Mouse (Mus musculus) heart, adult 8-10 months (tissue): Measurements from ENCODE around the gene Tmem178b. TPM values are rescaled to one million over a fixed set of nuclear protein-coding genes. Genes with fewer than 3 reads are reported as not detected.

Source experiments
- DNase-seq: peaks from one replicate; pipeline ENCODE4 v3.0.0; 2022; ENCODE audit warnings: low spot score
- total RNA-seq, 4 experiments: library from RNA; stranded (reverse); gene quantifications; 2 replicates each; pipeline ENCODE4 v1.2.4; 2022

The Tmem178b gene
- 1 to 10 TPM in 3 of 4 experiments, under 1 TPM in 1; 0.69 to 1.6 (median 1.1) TPM for total RNA-seq

- DNase-seq, result no peak
These were observed at the start of gene Tmem178b for GRCm38 (mm10) chr6:39872901-39873591. TSS of gene Tmem178b (plus strand) at chr6:39873271.

DNA sequence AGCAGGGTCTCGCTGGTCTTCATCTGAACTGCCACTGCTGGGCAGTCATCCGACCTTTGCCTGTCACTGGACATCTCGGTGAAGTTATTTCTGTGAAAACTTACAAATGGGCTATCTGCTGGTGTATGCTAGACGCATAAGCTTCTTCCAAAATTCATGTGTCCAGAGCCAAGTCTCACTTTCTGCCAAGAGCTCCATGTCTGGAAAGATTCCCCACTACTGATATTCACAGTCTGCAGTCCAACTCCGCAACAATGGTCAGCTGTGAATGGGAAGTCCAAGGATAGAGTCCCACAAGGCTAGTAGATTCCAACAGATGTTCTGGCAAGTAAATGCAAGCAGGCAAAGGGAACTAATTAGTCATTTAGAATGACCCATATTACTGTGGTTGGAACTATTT is 44.3 kb upstream of the Tmem178b start:
- peak; percentile 45 for DNase-seq

DNA sequence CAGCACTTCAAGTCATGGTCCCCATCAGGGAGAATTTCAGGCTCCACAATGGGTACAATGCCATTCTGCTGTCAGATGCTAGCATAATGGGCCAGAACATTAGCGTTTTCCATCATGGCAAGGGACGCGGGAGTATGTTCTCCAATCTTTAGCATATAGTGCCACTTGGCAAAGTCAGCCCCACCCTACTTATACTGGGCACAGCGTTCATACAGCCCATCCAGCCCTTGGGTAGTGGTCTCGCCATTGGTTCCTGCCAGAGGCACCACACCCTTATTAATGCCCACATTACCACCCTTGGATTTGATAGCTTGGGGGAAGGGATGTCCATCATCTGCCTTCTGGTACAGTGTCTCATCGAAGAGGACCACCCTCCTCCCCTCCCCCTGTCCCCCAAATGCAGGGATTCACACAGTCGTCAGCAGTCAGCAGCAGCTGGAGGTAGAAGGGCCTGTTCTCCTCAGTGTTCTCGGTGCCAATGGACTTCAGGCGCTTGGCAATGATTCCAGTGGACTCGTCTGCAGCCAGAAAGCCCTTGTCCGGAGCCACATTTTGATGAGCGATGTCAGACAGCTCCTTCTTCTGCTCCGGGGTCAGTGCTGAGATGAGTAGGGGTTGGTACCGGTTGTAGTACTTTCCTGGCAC is 29.3 kb upstream of the Tmem178b start:
- no peak for DNase-seq

GRCm38 (mm10) chr6:39847538-39847937 is 25.5 kb upstream of the Tmem178b start:
- DNase-seq, result no peak

GRCm38 (mm10) chr6:39848766-39849165 is 24.3 kb upstream of the Tmem178b start:
- DNase-seq, result no peak

- DNase-seq, result no peak
These were observed 23.4 kb upstream of the Tmem178b start for GRCm38 (mm10) chr6:39849667-39850066.

DNA sequence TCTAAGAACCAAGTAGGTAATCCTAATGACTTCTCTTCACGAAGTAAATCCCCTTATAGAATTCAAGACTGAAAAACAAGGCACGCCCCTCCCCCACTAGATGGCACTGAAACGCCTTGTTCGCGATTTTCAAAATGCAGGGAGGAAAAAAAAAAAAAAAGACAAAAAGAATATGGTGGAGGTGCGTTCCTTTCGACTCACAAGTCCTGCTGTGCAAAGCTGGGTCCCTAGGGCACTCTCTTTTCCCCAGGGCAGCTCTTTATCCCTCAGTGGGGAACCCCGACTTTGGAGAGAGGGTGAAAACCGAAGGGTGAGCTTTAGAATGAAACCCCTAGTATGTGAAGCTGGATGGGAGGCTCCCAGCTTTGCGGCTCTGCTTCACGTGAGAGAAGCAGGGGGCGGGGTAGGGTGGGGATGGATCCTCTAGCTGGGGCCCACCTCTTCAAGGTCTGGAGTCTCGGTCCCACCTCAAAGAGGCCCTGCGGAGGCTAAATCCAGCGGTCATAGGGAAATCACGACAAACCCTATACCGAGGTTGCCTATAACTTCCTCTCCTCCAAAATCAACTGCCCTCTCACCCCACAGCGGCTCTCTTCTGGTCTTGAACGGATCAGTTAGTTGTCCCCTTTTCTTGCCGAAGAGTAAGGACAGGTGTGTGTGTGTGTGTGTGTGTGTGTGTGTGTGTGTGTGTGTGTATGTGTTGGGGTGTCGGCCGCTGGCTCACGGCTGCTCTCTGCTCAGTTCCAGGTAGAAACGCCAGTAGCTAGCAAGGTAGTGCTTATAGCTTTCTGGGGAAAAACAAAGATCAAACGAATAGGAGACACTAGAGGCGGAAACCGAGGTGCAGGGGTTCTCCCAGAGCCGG is 2.6 kb upstream of the Tmem178b start:
- no peak for DNase-seq

- DNase-seq, result peak; percentile 63
These were observed 1.4 kb upstream of the Tmem178b start for GRCm38 (mm10) chr6:39871381-39872305.

DNA sequence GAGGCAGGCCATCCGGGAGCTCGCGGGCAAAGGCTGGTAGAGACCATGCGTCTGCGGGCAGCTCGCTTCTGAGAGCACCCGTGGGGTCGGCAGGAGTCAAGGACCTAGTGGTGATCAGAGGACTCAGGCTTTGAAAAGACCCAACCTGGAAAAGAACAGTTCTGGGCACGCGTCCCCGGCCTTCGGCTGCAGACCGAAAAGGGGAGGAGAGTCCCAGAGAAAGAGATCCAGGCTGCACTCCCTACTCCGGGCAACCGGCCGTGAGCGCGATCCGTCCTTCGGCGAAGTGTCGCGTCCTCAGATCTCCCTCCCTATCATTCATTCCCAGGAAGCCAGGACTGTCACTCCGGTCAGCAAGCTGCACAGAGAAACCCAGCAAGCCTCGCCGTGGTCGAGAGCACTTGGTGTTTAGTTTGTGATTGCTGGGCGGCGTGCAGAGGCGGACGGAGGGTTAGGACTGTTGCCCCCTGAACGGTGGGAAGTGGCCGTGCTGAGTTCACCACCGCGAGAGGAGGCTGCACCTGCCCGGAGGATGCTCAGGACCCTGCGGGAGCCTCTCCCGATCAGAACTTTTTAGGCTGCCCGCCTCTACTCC is 668 bp upstream of the Tmem178b start:
- DNase-seq, result no peak

DNA sequence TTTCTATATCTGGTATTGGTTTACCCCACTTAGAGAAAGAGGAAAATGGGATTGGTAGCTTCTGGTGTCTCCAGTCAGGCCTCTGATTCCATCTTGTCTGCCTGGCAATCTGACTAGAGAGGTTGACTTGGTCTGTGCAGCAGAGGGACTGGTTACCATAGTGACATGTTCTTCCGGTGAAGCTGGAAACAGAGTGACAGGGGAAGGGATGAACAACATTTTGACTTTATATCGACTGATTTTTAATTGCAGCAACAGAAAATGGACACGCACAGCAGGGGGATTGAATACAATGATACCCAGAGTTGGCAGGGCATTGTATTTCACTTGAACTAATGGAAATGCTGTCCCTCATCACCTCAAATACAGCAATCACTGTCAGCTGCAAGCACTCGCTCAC is 2.1 kb downstream of the Tmem178b start:
- no peak for DNase-seq

DNA sequence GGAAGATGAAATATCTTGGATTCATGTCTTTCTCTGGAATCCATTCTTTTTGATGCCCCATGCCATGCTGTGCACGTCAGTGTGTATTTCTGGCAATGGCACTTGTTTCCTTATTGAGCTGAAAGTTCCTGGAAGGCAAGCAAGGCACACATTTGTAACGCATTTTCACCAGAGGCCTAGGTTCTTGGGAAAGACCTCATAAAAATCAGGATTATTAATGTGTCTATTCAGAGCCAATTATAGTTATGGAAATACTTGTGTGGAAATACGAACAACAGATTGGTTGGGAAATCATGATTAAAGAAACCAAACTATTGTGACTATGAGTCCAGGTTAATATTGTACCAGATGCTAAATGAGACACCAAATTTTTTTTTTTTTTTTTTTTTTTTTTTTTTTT is 3.4 kb downstream of the Tmem178b start:
- no peak for DNase-seq

- no peak for DNase-seq
These were observed 17.7 kb downstream of the Tmem178b start for GRCm38 (mm10) chr6:39890811-39891210.

GRCm38 (mm10) chr6:39896500-39896899 is 23.4 kb downstream of the Tmem178b start:
- no peak for DNase-seq

- DNase-seq, result no peak
These were observed 26.2 kb downstream of the Tmem178b start for GRCm38 (mm10) chr6:39899231-39899630.

DNA sequence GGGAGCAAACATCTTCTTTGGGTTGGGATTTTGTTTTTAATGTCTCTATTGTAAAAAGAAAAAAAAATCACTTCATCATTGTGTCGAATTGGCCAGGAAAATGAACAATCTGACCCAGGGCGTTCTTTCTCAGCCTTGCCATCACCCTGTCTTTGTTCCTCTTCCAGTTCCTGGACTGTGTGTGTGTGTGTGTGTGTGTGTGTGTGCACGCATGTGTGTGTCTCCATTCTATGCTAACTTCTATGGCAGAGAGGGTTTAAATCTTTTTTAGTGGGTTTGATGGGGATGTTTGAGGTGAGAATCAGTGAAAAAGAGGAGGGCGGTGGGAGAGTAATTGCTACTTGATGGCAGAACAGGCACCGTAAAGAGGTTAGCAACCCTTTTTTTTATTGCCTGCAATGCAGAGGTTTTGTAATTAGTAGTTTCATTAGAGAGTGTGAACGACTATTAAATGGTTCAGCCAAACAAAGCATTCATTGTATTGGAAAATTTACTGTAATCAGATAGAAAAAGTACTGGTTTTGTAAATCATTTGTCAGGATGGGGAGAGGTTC is 30.2 kb downstream of the Tmem178b start:
- DNase-seq, result no peak

DNA sequence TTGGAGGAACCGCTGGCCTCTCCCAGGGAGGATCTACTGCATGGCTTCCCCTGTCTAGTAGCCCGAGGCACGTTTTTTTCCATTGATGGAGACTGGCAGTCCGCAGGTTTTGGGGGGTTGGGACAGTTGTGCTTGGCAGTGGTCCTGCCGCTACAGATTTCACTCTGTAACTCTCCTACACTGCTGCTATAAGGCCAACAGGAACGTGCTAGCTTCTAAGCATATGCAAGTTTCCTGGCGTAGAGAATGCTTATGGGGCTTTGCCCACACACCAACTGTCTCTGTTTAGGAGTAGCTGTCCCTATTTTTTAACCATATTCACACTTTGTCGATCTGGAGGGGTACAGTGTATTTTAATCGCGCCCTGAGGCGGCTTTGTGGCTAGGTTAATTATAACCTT is 30.8 kb downstream of the Tmem178b start:
- DNase-seq, result no peak

- DNase-seq, result no peak
These were observed 41.9 kb downstream of the Tmem178b start for GRCm38 (mm10) chr6:39914956-39915355.

DNA sequence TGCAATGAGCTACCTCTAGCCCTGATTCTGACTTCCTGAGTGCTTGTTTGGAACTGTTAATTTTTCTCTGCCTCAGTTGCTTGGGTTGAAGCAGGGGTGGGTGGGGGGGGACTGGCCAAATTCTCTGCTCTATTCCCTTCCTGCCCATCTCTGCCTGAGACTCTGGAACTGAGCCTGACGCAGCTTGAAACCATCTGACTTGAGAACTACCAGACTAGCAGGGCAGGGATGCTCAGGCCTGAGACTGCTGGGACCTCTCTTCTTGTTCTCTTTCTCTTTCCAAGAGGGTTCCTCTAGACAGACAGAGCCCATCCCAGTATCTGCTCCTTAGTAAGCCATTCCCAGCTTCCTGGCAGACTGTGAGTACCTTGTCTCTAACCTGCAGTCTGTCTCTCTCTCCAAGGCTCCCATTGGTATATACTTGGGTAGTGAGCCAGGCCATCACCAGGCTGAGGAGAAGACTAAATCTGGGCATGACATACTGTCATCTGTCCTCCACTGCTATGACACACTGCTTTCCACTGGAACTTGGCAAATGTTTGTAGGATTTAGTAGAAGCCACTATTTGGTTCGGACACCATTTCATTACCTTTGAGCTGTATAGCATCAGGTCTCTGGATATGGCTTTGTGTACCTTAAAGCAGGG is 42.7 kb downstream of the Tmem178b start:
- DNase-seq, result no peak

GRCm38 (mm10) chr6:39916514-39916913 is 43.4 kb downstream of the Tmem178b start:
- no peak for DNase-seq

GRCm38 (mm10) chr6:39917242-39917641 is 44.2 kb downstream of the Tmem178b start:
- DNase-seq, result no peak
